Mouse (Mus musculus) midbrain, embryonic 16.5 days (tissue): ENCODE data around the gene Ino80d. TPM values are rescaled to one million over a fixed set of nuclear protein-coding genes. Genes with fewer than 3 reads are reported as not detected.

Experiments
- ATAC-seq: fragments of 200-750 bp; cut with Nextera tagmentation; 2 replicates; pipeline ENCODE4 v1.8.0; 2017; ENCODE audit warnings: moderate TSS enrichment
- H3K27ac ChIP-seq: fragments of 300-500 bp; sonication (generic); 2 replicates; pipeline ENCODE4 v1.5.1; 2014; ENCODE audit warnings: mild to moderate bottlenecking, low read length, mixed read lengths
- H3K27me3 ChIP-seq: fragments of 300-500 bp; sonication (generic); 2 replicates; pipeline ENCODE4 v1.6.1; 2014; ENCODE audit warnings: low read depth, low read length, mixed read lengths; ENCODE audit not compliant: control insufficient read depth, insufficient read depth
- H3K36me3 ChIP-seq: fragments of 300-500 bp; sonication (generic); 2 replicates; pipeline ENCODE4 v1.6.1; 2014; ENCODE audit warnings: mild to moderate bottlenecking, low read length, moderate library complexity, mixed read lengths; ENCODE audit not compliant: control insufficient read depth, insufficient read depth
- H3K4me1 ChIP-seq: fragments of 300-500 bp; sonication (generic); 2 replicates; pipeline ENCODE4 v1.6.1; 2014; ENCODE audit warnings: mild to moderate bottlenecking, low read length, mixed read lengths; ENCODE audit not compliant: control insufficient read depth, insufficient read depth
- H3K4me2 ChIP-seq: fragments of 300-500 bp; sonication (generic); 2 replicates; pipeline ENCODE4 v1.6.1; 2014; ENCODE audit warnings: mild to moderate bottlenecking, low read length, mixed read lengths
- H3K4me3 ChIP-seq: fragments of 300-500 bp; sonication (generic); 2 replicates; pipeline ENCODE4 v1.5.1; 2014; ENCODE audit warnings: low read depth, mild to moderate bottlenecking, low read length, moderate library complexity, mixed read lengths
- H3K9ac ChIP-seq: fragments of 300-500 bp; sonication (generic); 2 replicates; pipeline ENCODE4 v1.6.1; 2014; ENCODE audit warnings: low read depth, low read length, mixed read lengths
- H3K9me3 ChIP-seq: fragments of 300-500 bp; sonication (generic); replicated peaks from 2 replicates; pipeline ENCODE4 v1.6.1; 2014; ENCODE audit warnings: mild to moderate bottlenecking, low read length, mixed read lengths; ENCODE audit not compliant: control insufficient read depth, poor library complexity, severe bottlenecking
- WGBS: fragments of 180-500 bp; shearing (Covaris S2); extraction: QIAGEN DNeasy Blood & Tissue Kit; methylation state at CpG from one replicate; pipeline ENCODE4 v1.1.7; 2014; 5-methylcytosine and 5-hydroxymethylcytosine counted together
- polyA plus RNA-seq: library from polyadenylated mRNA; unstranded; fragments of >200 nt; fragmentation: Nextera tagmentation; extraction: Ambion mirVana; gene quantifications from 2 replicates; pipeline ENCODE4 v1.2.1, GENCODE M21; 2015

The Ino80d gene
- polyA plus RNA-seq, 1 experiment from 2014 or later = 8.9 TPM

GRCm38 (mm10) chr1:62933288-62934099, 181.0 kb downstream of the Ino80d start:
- Histone ChIP-seq H3K27me3 (no peaks in the 10 kb centered on the region; the same call in none of the 2 replicates), H3K4me1 (peaks cover 21% of the 10 kb centered on the region), H3K27ac (peak overlapping the region; percentile 64), H3K4me2 (no peak overlapping the region), H3K4me3 (no peak overlapping the region), H3K36me3 (no peaks in the 10 kb centered on the region), H3K9me3 (no peaks in the 10 kb centered on the region), H3K9ac (no peak overlapping the region)
- 38% methylated on average over 15 of the region's 15 CpGs for WGBS
- peak; percentile 18; the same call in 1 of the 2 replicates for ATAC-seq

GRCm38 (mm10) chr1:62929477-62929876, 185.0 kb downstream of the Ino80d start:
- Histone ChIP-seq H3K36me3 (no peaks in the 10 kb centered on the region), H3K9me3 (no peaks in the 10 kb centered on the region), H3K4me1 (peaks cover 15% of the 10 kb centered on the region), H3K4me2 (no peak overlapping the region), H3K9ac (no peak overlapping the region), H3K4me3 (no peak overlapping the region), H3K27me3 (no peaks in the 10 kb centered on the region; the same call in none of the 2 replicates), H3K27ac (no peak overlapping the region)
- no peak for ATAC-seq
- 2% methylated on average over 8 of the region's 8 CpGs for WGBS

- H3K4me1 ChIP-seq = no peaks in the 10 kb centered on the region
- H3K36me3 ChIP-seq = no peaks in the 10 kb centered on the region
- no peak overlapping the region for H3K27ac ChIP-seq
- no peak overlapping the region for H3K4me3 ChIP-seq
- H3K27me3 ChIP-seq = no peaks in the 10 kb centered on the region
- no peak overlapping the region for H3K9ac ChIP-seq
- no peak overlapping the region for H3K4me2 ChIP-seq
- 95% methylated on average over 6 of the region's 6 CpGs for whole genome bisulfite sequencing
- no peaks in the 10 kb centered on the region for H3K9me3 ChIP-seq
- ATAC-seq = no peak
These were observed 195.2 kb downstream of the Ino80d start for GRCm38 (mm10) chr1:62919219-62919618.

- no peak overlapping the region for H3K9ac ChIP-seq
- 75% methylated on average over 9 of the region's 9 CpGs for WGBS
- no peaks in the 10 kb centered on the region for H3K9me3 ChIP-seq
- ATAC-seq = no peak
- no peak overlapping the region for H3K4me2 ChIP-seq
- no peak overlapping the region for H3K4me3 ChIP-seq
- H3K4me1 ChIP-seq = no peaks in the 10 kb centered on the region
- no peaks in the 10 kb centered on the region for H3K36me3 ChIP-seq
- H3K27me3 ChIP-seq = no peaks in the 10 kb centered on the region
- H3K27ac ChIP-seq = no peak overlapping the region
These were observed 197.9 kb downstream of the Ino80d start for GRCm38 (mm10) chr1:62916609-62917008.

GRCm38 (mm10) chr1:62914495-62914894, 200.0 kb downstream of the Ino80d start:
- Histone ChIP-seq H3K27ac (no peak overlapping the region), H3K9me3 (no peaks in the 10 kb centered on the region), H3K9ac (no peak overlapping the region), H3K36me3 (no peaks in the 10 kb centered on the region), H3K4me3 (no peak overlapping the region), H3K27me3 (no peaks in the 10 kb centered on the region), H3K4me1 (0 out of 2 replicates have a peak, but pooled peaks cover 7% of the 10 kb centered on the region), H3K4me2 (no peak overlapping the region)
- WGBS = 82% methylated on average over 6 of the region's 6 CpGs
- no peak for ATAC-seq

GRCm38 (mm10) chr1:62911426-62911825, 203.0 kb downstream of the Ino80d start:
- Histone ChIP-seq H3K4me3 (no peak overlapping the region), H3K4me2 (no peak overlapping the region), H3K27me3 (no peaks in the 10 kb centered on the region), H3K4me1 (0 out of 2 replicates have a peak, but pooled peaks cover 7% of the 10 kb centered on the region), H3K36me3 (no peaks in the 10 kb centered on the region), H3K27ac (no peak overlapping the region), H3K9ac (no peak overlapping the region), H3K9me3 (no peaks in the 10 kb centered on the region)
- no peak for ATAC-seq
- 43% methylated on average over 7 of the region's 7 CpGs for WGBS

GRCm38 (mm10) chr1:62909126-62909525, 205.3 kb downstream of the Ino80d start:
- H3K9ac ChIP-seq = no peak overlapping the region
- 84% methylated on average over 5 of the region's 5 CpGs for WGBS
- H3K4me3 ChIP-seq = no peak overlapping the region
- H3K27ac ChIP-seq = no peak overlapping the region
- H3K4me1 ChIP-seq = peaks cover 13% of the 10 kb centered on the region
- H3K9me3 ChIP-seq = no peaks in the 10 kb centered on the region
- no peak overlapping the region for H3K4me2 ChIP-seq
- no peaks in the 10 kb centered on the region for H3K27me3 ChIP-seq
- H3K36me3 ChIP-seq = no peaks in the 10 kb centered on the region
- no peak for ATAC-seq

GRCm38 (mm10) chr1:62908508-62908907, 206.0 kb downstream of the Ino80d start:
- Histone ChIP-seq H3K27me3 (no peaks in the 10 kb centered on the region), H3K9me3 (no peaks in the 10 kb centered on the region), H3K36me3 (no peaks in the 10 kb centered on the region), H3K27ac (no peak overlapping the region), H3K4me1 (peaks cover 13% of the 10 kb centered on the region), H3K9ac (no peak overlapping the region), H3K4me3 (no peak overlapping the region), H3K4me2 (no peak overlapping the region)
- no peak for ATAC-seq
- 80% methylated on average over 6 of the region's 6 CpGs for WGBS
